Mouse (Mus musculus): ENCODE results near the gene Gm49388. TPM values are rescaled to one million over a fixed set of nuclear protein-coding genes. Genes with fewer than 3 reads are reported as not detected.

Gene Gm49388
- polyA plus RNA-seq (2015; fragmentation: Nextera tagmentation; extraction: Ambion mirVana) = not detected in 2 replicates

- no peaks in the 10 kb centered on the region for H3K27me3 ChIP-seq (ENCODE audit: insufficient read depth, low read length)
- no peak for TF ChIP-seq CTCF (IDR thresholded peaks at IDR 0.05; ENCODE audit: low read depth)
- peaks cover 77% of the 10 kb centered on the region for H3K36me3 ChIP-seq (ENCODE audit: insufficient read depth, low read length)
- DNase-seq (ENCODE audit: low spot score) (no peak), ATAC-seq (replicated peaks; ENCODE audit: low FRiP score, low read depth) (no peak)
- no peak within 1 kb of the TSS for H3K4me2 ChIP-seq (ENCODE audit: low read length)
- H3K4me1 ChIP-seq (replicated peaks; ENCODE audit: insufficient read depth, low read length) = no peaks in the 10 kb centered on the region
- no peak within 1 kb of the TSS for H3K9ac ChIP-seq (ENCODE audit: low read depth, low read length)
- H3K4me3 ChIP-seq (replicated peaks; ENCODE audit: low read depth, low read length) = no peak within 1 kb of the TSS
- H3K27ac ChIP-seq = no peak within 1 kb of the TSS
- H3K9me3 ChIP-seq (replicated peaks; ENCODE audit: low read length) = no peaks in the 10 kb centered on the region
- 93% methylated on average over 7 of the region's 7 CpGs for WGBS
Measured at GRCm38 (mm10) chr7:127785308-127785707, at the start of gene Gm49388. Gene Gm49388, plus strand, starts transcription at chr7:127785608.

- Histone ChIP-seq H3K4me2 (ENCODE audit: low read length) (peak within 1 kb of the TSS; percentile 97), H3K27ac (peak within 1 kb of the TSS; percentile 74), H3K4me3 (replicated peaks; ENCODE audit: low read depth, low read length) (peak within 1 kb of the TSS; percentile 86), H3K9ac (ENCODE audit: low read depth, low read length) (peak within 1 kb of the TSS; percentile 53), H3K27me3 (ENCODE audit: insufficient read depth, low read length) (no peaks in the 10 kb centered on the region), H3K9me3 (replicated peaks; ENCODE audit: low read length) (no peaks in the 10 kb centered on the region), H3K4me1 (replicated peaks; ENCODE audit: insufficient read depth, low read length) (peaks cover 5% of the 10 kb centered on the region; the same call in 1 of the 2 replicates), H3K36me3 (ENCODE audit: insufficient read depth, low read length) (peaks cover 2% of the 10 kb centered on the region; the same call in 1 of the 2 replicates)
- DNase-seq (ENCODE audit: low spot score) (peak; percentile 88), ATAC-seq (replicated peaks; ENCODE audit: low FRiP score, low read depth) (no peak)
- 0% methylated on average over 26 of the region's 26 CpGs for WGBS
- peak; percentile 75 for TF ChIP-seq CTCF (IDR thresholded peaks at IDR 0.05; ENCODE audit: low read depth)
Measured at GRCm38 (mm10) chr7:127744366-127745045, 40.9 kb upstream of the Gm49388 start, which contains the start of gene Fbxl19. Gene Fbxl19, plus strand, starts transcription at chr7:127744543.

GRCm38 (mm10) chr7:127745251-127745651, 40.2 kb upstream of the Gm49388 start:
- 0% methylated on average over 19 of the region's 19 CpGs for WGBS
- Histone ChIP-seq H3K9me3 (replicated peaks; ENCODE audit: low read length) (no peaks in the 10 kb centered on the region), H3K9ac (ENCODE audit: low read depth, low read length) (peak overlapping the region; percentile 53), H3K4me1 (replicated peaks; ENCODE audit: insufficient read depth, low read length) (peaks cover 5% of the 10 kb centered on the region; the same call in 1 of the 2 replicates), H3K27ac (peak overlapping the region; percentile 74), H3K4me3 (replicated peaks; ENCODE audit: low read depth, low read length) (peak overlapping the region; percentile 86), H3K27me3 (ENCODE audit: insufficient read depth, low read length) (no peaks in the 10 kb centered on the region), H3K36me3 (ENCODE audit: insufficient read depth, low read length) (peaks cover 9% of the 10 kb centered on the region; the same call in 1 of the 2 replicates), H3K4me2 (ENCODE audit: low read length) (peak overlapping the region; percentile 97)
- no peak for TF ChIP-seq CTCF (IDR thresholded peaks at IDR 0.05; ENCODE audit: low read depth)
- ATAC-seq (replicated peaks; ENCODE audit: low FRiP score, low read depth) (peak; percentile 78), DNase-seq (ENCODE audit: low spot score) (no peak)

GRCm38 (mm10) chr7:127745652-127746493, 39.5 kb upstream of the Gm49388 start:
- H3K4me3 ChIP-seq (replicated peaks; ENCODE audit: low read depth, low read length) = peak overlapping the region; percentile 86
- H3K4me1 ChIP-seq (replicated peaks; ENCODE audit: insufficient read depth, low read length) = peaks cover 5% of the 10 kb centered on the region; the same call in 1 of the 2 replicates
- peak; percentile 90 for ATAC-seq (replicated peaks; ENCODE audit: low FRiP score, low read depth)
- H3K36me3 ChIP-seq (ENCODE audit: insufficient read depth, low read length) = peaks cover 15% of the 10 kb centered on the region; the same call in 1 of the 2 replicates
- no peak for TF ChIP-seq CTCF (IDR thresholded peaks at IDR 0.05; ENCODE audit: low read depth)
- H3K4me2 ChIP-seq (ENCODE audit: low read length) = peak overlapping the region; percentile 97
- H3K9ac ChIP-seq (ENCODE audit: low read depth, low read length) = peak overlapping the region; percentile 82
- H3K9me3 ChIP-seq (replicated peaks; ENCODE audit: low read length) = no peaks in the 10 kb centered on the region
- WGBS = under 1% methylated on average over 38 of the region's 39 CpGs
- peak overlapping the region; percentile 81 for H3K27ac ChIP-seq
- peak; percentile 100 for DNase-seq (ENCODE audit: low spot score)
- no peaks in the 10 kb centered on the region for H3K27me3 ChIP-seq (ENCODE audit: insufficient read depth, low read length)

GRCm38 (mm10) chr7:127746494-127747491, 38.6 kb upstream of the Gm49388 start:
- ATAC-seq (replicated peaks; ENCODE audit: low FRiP score, low read depth) (peak; percentile 8; the same call in 1 of the 2 replicates), DNase-seq (ENCODE audit: low spot score) (peak; percentile 55)
- Histone ChIP-seq H3K4me2 (ENCODE audit: low read length) (peak overlapping the region; percentile 97), H3K4me1 (replicated peaks; ENCODE audit: insufficient read depth, low read length) (peaks cover 5% of the 10 kb centered on the region; the same call in 1 of the 2 replicates), H3K9me3 (replicated peaks; ENCODE audit: low read length) (no peaks in the 10 kb centered on the region), H3K36me3 (ENCODE audit: insufficient read depth, low read length) (peaks cover 24% of the 10 kb centered on the region), H3K9ac (ENCODE audit: low read depth, low read length) (peak overlapping the region; percentile 82), H3K4me3 (replicated peaks; ENCODE audit: low read depth, low read length) (peak overlapping the region; percentile 86), H3K27ac (peak overlapping the region; percentile 81), H3K27me3 (ENCODE audit: insufficient read depth, low read length) (no peaks in the 10 kb centered on the region)
- WGBS = 1% methylated on average over 40 of the region's 62 CpGs
- no peak for TF ChIP-seq CTCF (IDR thresholded peaks at IDR 0.05; ENCODE audit: low read depth)

All from kidney, postnatal 0 days (tissue).